Mouse (Mus musculus): ENCODE measurements around the gene B4galnt2. TPM values are rescaled to one million over a fixed set of nuclear protein-coding genes. Genes with fewer than 3 reads are reported as not detected.

Gene B4galnt2
- polyA plus RNA-seq, 1 experiment from 2014 or later: not detected

- H3K9ac ChIP-seq: no peak overlapping the region
- H3K4me2 ChIP-seq: no peak overlapping the region
- H3K27me3 ChIP-seq: peaks cover 3% of the 10 kb centered on the region; the same call in 1 of the 2 replicates
- ATAC-seq (ENCODE audit: low FRiP score): no peak
- H3K4me3 ChIP-seq (replicated peaks): no peak overlapping the region
- H3K4me1 ChIP-seq: no peaks in the 10 kb centered on the region
- WGBS: 65% methylated on average over 2 of the region's 2 CpGs
- H3K9me3 ChIP-seq: no peaks in the 10 kb centered on the region
- H3K27ac ChIP-seq: no peak overlapping the region
- no peaks in the 10 kb centered on the region for H3K36me3 ChIP-seq (replicated peaks)
Measured at GRCm38 (mm10) chr11:95850898-95851297, 63.8 kb downstream of the B4galnt2 start.

DNA sequence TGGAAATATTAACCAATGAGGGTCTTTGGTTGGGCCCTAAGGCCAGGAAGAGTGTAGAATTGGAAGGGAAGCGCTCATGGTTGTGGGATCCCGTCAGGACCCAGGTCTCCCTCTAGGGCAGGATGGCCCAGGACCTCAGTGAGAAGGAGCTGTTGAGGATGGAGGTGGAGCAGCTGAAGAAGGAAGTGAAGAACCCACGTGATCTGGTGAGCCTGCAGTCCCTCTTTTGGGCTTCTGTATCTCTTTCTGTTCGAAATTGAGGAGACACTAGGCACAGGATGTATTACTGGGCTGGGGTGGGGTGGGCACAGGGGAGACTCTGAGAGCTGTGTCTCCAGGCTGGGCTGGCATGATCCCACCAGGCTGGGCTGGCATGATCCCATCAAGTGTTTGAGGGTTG is 69.8 kb downstream of the B4galnt2 start:
- ATAC-seq (ENCODE audit: low FRiP score): no peak
- WGBS: 62% methylated on average over 4 of the region's 4 CpGs
- no peak overlapping the region for H3K9ac ChIP-seq

GRCm38 (mm10) chr11:95843421-95843950 is 71.2 kb downstream of the B4galnt2 start:
- 61% methylated on average over 6 of the region's 6 CpGs for WGBS
- Histone ChIP-seq H3K9me3 (no peaks in the 10 kb centered on the region), H3K36me3 (replicated peaks) (no peaks in the 10 kb centered on the region), H3K27ac (no peak overlapping the region), H3K4me1 (peaks cover 5% of the 10 kb centered on the region; the same call in 1 of the 2 replicates), H3K4me3 (replicated peaks) (no peak overlapping the region), H3K9ac (no peak overlapping the region), H3K4me2 (no peak overlapping the region), H3K27me3 (peaks cover 26% of the 10 kb centered on the region)
- ATAC-seq (ENCODE audit: low FRiP score): no peak

More for the DNA sequence above, 69.8 kb downstream of the B4galnt2 start:
- peaks cover 5% of the 10 kb centered on the region; the same call in 1 of the 2 replicates for H3K4me1 ChIP-seq
- peaks cover 23% of the 10 kb centered on the region for H3K27me3 ChIP-seq
- H3K27ac ChIP-seq: no peak overlapping the region
- H3K4me2 ChIP-seq: no peak overlapping the region
- no peaks in the 10 kb centered on the region for H3K9me3 ChIP-seq
- no peaks in the 10 kb centered on the region for H3K36me3 ChIP-seq (replicated peaks)
- H3K4me3 ChIP-seq (replicated peaks): no peak overlapping the region

DNA sequence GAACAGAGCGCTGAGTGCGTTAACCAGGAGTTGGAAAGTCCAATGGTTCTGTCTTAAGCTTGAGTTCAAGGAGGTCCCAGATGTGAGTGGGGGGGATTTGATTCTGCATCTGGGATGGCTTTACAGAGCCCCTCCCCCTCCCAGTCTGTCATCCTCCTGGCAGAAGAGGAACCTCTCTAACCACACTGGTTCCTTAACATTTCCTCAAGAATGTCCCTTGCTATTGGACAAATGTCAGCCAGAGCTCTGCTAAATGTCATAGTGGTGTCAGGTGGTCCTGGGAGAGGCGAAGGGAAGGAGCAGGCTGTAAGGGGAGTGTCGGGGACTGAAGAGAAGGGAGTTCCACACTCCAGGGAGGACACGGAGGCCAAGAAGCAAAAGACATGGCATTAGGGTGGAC is 71.7 kb downstream of the B4galnt2 start:
- H3K27me3 ChIP-seq: peaks cover 30% of the 10 kb centered on the region
- ATAC-seq (ENCODE audit: low FRiP score): no peak
- no peak overlapping the region for H3K4me2 ChIP-seq
- no peak overlapping the region for H3K9ac ChIP-seq
- H3K4me1 ChIP-seq: peaks cover 5% of the 10 kb centered on the region; the same call in 1 of the 2 replicates
- no peak overlapping the region for H3K27ac ChIP-seq
- no peaks in the 10 kb centered on the region for H3K36me3 ChIP-seq (replicated peaks)
- 76% methylated on average over 5 of the region's 5 CpGs for WGBS
- no peak overlapping the region for H3K4me3 ChIP-seq (replicated peaks)
- no peaks in the 10 kb centered on the region for H3K9me3 ChIP-seq

GRCm38 (mm10) chr11:95842074-95842681 is 72.5 kb downstream of the B4galnt2 start, which contains the start of gene Abi3:
Gene Abi3 (minus strand): TSS chr11:95842476.
- Histone ChIP-seq H3K36me3 (replicated peaks) (no peaks in the 10 kb centered on the region), H3K4me2 (no peak within 1 kb of the TSS), H3K4me1 (peaks cover 5% of the 10 kb centered on the region; the same call in 1 of the 2 replicates), H3K9me3 (no peaks in the 10 kb centered on the region), H3K9ac (no peak within 1 kb of the TSS), H3K27me3 (peaks cover 36% of the 10 kb centered on the region), H3K27ac (no peak within 1 kb of the TSS), H3K4me3 (replicated peaks) (no peak within 1 kb of the TSS; the same call in 1 of the 2 replicates)
- no peak for ATAC-seq (ENCODE audit: low FRiP score)
- 12% methylated on average over 11 of the region's 11 CpGs for WGBS

DNA sequence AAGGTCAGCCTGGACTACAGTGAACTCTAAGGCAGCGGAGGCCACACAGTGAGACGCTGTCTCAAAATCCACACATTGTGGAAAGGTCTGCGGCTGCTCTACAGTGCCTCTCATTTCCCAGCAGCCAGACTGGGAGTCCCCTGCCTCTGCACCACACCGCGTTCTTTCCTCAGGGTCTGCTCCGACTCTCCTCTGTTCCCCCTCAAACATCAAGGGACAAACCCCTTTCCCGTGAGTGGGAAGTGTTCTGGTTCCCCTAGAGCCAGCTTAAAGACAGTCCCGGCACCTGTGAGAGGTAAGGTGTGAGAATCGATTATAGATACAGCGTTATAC is 73.2 kb downstream of the B4galnt2 start:
- no peak overlapping the region for H3K9ac ChIP-seq
- WGBS: 68% methylated on average over 10 of the region's 10 CpGs
- no peak overlapping the region; the same call in 1 of the 2 replicates for H3K4me3 ChIP-seq (replicated peaks)
- no peak overlapping the region for H3K4me2 ChIP-seq
- H3K36me3 ChIP-seq (replicated peaks): no peaks in the 10 kb centered on the region
- H3K9me3 ChIP-seq: no peaks in the 10 kb centered on the region
- H3K27me3 ChIP-seq: peaks cover 44% of the 10 kb centered on the region
- peaks cover 5% of the 10 kb centered on the region; the same call in 1 of the 2 replicates for H3K4me1 ChIP-seq
- ATAC-seq (ENCODE audit: low FRiP score): no peak
- no peak overlapping the region for H3K27ac ChIP-seq

- no peak for ATAC-seq (ENCODE audit: low FRiP score)
- H3K9ac ChIP-seq: no peak overlapping the region
- no peak overlapping the region for H3K4me3 ChIP-seq (replicated peaks)
- no peaks in the 10 kb centered on the region for H3K9me3 ChIP-seq
- WGBS: 76% methylated on average over 5 of the region's 5 CpGs
- H3K4me1 ChIP-seq: peaks cover 5% of the 10 kb centered on the region; the same call in 1 of the 2 replicates
- no peak overlapping the region for H3K27ac ChIP-seq
- H3K4me2 ChIP-seq: no peak overlapping the region
- H3K36me3 ChIP-seq (replicated peaks): no peaks in the 10 kb centered on the region
- H3K27me3 ChIP-seq: peaks cover 49% of the 10 kb centered on the region
Measured at GRCm38 (mm10) chr11:95840694-95841497, 73.8 kb downstream of the B4galnt2 start.

DNA sequence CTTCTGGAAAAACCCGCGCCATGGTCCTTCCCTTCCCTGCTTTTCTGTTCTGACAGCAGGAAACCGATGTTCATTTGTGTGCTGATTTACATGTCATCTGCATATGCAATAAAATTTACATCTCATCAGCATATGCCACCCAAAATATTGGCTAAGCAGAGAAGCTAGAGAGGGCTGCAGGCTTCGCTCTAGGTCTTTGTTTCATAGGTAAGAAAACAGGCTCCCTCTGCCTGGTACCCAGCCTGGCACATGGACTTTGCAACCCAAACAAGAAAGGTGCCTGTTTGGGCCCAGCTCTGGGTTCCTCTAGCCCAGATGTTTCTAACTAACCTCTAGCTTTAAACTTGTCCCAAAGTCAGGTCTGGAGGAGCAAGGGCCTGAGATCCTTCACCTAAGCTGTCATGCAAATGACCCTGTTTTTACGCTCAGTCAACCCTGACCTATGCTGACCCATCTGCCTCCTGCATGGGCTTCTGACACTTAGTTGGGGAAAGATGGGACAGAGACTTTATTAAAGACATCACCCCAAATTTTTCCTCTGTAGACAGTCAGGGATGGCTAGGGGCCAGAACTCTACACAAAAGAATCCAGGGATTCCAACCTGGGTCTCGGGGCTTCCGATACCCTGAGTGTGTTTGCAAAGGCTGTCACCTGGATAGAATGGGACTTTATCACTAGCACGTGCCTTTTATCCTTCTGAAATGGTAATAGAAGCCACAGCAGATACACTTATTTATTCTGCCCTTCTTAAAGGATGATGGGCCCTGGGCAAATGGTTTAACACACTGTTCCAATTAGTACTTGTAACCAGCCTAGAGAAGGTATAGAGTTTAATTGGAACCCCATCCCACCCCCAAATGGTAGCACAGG is 75.5 kb downstream of the B4galnt2 start:
- Histone ChIP-seq H3K4me1 (peaks cover 8% of the 10 kb centered on the region), H3K4me2 (no peak overlapping the region), H3K9me3 (no peaks in the 10 kb centered on the region), H3K9ac (no peak overlapping the region), H3K27ac (no peak overlapping the region), H3K4me3 (replicated peaks) (no peak overlapping the region), H3K27me3 (peaks cover 66% of the 10 kb centered on the region), H3K36me3 (replicated peaks) (no peaks in the 10 kb centered on the region)
- 76% methylated on average over 8 of the region's 8 CpGs for WGBS
- no peak for ATAC-seq (ENCODE audit: low FRiP score)

GRCm38 (mm10) chr11:95838598-95838997 is 76.1 kb downstream of the B4galnt2 start:
- no peak overlapping the region for H3K9ac ChIP-seq
- 92% methylated on average over 4 of the region's 4 CpGs for WGBS
- H3K27me3 ChIP-seq: peaks cover 71% of the 10 kb centered on the region

DNA sequence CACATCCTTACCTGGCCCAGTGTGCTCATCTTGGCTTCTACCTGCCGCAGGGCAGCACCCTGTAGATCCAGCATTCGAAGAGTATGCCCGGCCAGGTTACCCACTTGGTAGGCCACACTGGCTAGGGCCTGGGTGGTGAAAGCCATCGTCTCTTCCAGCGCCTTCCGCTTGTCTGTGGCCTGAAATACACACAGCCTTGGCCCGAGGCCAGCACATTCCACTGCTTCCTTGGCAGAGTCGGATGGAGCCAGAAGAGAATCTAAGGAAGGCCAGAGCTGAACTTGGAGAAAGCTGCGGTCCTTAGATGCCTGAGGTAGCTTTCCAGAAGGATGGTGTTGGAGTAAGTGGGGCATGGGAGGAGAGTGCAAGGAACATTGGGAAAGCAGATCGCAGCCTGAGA is 77.6 kb downstream of the B4galnt2 start, which contains the start of gene Gngt2:
Gene Gngt2, plus strand, starts transcription at position 158 of the 400 bp plus-strand sequence.
- H3K27me3 ChIP-seq: peaks cover 72% of the 10 kb centered on the region
- H3K9me3 ChIP-seq: no peaks in the 10 kb centered on the region
- no peak within 1 kb of the TSS for H3K27ac ChIP-seq
- no peak within 1 kb of the TSS for H3K9ac ChIP-seq
- no peak for ATAC-seq (ENCODE audit: low FRiP score)
- peaks cover 19% of the 10 kb centered on the region for H3K4me1 ChIP-seq
- WGBS: 79% methylated on average over 10 of the region's 10 CpGs
- no peak within 1 kb of the TSS for H3K4me2 ChIP-seq
- H3K4me3 ChIP-seq (replicated peaks): no peak within 1 kb of the TSS
- H3K36me3 ChIP-seq (replicated peaks): no peaks in the 10 kb centered on the region

More at GRCm38 (mm10) chr11:95838598-95838997, 76.1 kb downstream of the B4galnt2 start:
- Histone ChIP-seq H3K4me2 (no peak overlapping the region), H3K4me1 (peaks cover 15% of the 10 kb centered on the region), H3K27ac (no peak overlapping the region), H3K4me3 (replicated peaks) (no peak overlapping the region), H3K9me3 (no peaks in the 10 kb centered on the region), H3K36me3 (replicated peaks) (no peaks in the 10 kb centered on the region)
- no peak for ATAC-seq (ENCODE audit: low FRiP score)

GRCm38 (mm10) chr11:95836433-95836832 is 78.3 kb downstream of the B4galnt2 start:
- Histone ChIP-seq H3K27me3 (peaks cover 72% of the 10 kb centered on the region), H3K36me3 (replicated peaks) (no peaks in the 10 kb centered on the region), H3K4me2 (no peak overlapping the region), H3K9ac (no peak overlapping the region), H3K4me3 (replicated peaks) (no peak overlapping the region), H3K9me3 (no peaks in the 10 kb centered on the region), H3K27ac (no peak overlapping the region), H3K4me1 (peaks cover 19% of the 10 kb centered on the region)
- WGBS: 82% methylated on average over 6 of the region's 6 CpGs
- no peak for ATAC-seq (ENCODE audit: low FRiP score)

DNA sequence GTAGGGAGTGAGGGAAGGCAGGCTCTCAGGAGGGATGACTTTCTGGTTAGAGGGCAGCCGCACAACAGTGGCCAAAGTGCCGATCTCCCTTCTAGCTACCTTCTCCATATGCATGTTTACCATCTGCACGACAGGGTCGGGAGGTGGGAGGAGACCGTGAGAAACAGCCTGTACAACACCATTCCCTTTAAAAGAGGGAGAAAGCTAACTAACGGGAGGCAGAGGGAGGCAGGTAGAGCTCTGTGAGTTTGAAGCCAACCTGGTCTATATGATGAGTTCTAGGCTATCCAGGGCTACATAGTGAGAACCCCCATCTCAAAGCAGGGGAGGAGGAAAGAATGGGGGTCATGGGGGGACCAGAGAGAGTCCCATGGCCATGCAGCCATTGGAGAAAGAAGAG is 78.9 kb downstream of the B4galnt2 start:
- peaks cover 25% of the 10 kb centered on the region for H3K4me1 ChIP-seq
- H3K36me3 ChIP-seq (replicated peaks): no peaks in the 10 kb centered on the region
- no peak overlapping the region for H3K9ac ChIP-seq
- H3K9me3 ChIP-seq: no peaks in the 10 kb centered on the region
- H3K4me3 ChIP-seq (replicated peaks): no peak overlapping the region
- H3K27ac ChIP-seq: no peak overlapping the region
- H3K27me3 ChIP-seq: peaks cover 77% of the 10 kb centered on the region
- no peak for ATAC-seq (ENCODE audit: low FRiP score)
- WGBS: 54% methylated on average over 6 of the region's 6 CpGs
- H3K4me2 ChIP-seq: no peak overlapping the region
